Mouse (Mus musculus) kidney, postnatal 14 days (tissue): ENCODE data around the gene Capn12.

Source experiments
- DNase-seq: peaks from one replicate; pipeline ENCODE4 v3.0.0; 2022; ENCODE audit warnings: mixed read lengths

Capn12 gene

DNA sequence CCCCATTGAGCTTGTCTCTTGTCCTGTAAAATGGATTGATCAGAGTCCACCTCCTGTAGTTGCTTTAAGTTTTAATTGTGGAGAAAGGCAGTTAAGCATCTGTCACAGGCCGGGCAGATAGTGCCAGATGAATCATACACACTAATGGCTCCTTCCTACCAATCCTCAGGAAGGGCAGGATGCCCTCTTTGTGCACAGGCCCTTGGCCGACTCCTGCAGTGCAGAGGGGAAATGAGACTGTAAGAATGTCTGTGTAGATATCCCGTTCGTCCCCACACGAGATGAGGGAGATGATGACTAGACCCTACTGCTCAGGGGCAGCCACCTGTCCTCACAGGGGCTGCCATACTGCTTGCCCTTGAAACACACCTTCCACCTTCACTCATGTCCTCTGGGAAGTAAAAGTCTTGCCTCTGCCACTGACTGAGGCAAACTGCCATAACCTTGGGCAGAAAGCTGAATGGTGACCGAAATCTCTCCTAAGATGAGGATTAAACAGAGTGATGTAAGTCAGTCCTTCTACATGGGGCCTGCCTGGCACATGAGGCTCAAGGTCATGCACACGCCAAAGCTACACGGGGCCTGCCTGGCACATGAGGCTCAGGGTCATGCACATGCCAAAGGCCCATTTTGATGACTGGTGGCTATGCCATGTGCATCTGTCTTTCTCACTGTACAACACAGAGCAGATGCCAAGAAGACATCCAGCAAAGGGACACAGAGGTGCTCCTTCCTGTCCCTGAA lies 40.7 kb downstream of the Capn12 start:
- no peak for DNase-seq

DNA sequence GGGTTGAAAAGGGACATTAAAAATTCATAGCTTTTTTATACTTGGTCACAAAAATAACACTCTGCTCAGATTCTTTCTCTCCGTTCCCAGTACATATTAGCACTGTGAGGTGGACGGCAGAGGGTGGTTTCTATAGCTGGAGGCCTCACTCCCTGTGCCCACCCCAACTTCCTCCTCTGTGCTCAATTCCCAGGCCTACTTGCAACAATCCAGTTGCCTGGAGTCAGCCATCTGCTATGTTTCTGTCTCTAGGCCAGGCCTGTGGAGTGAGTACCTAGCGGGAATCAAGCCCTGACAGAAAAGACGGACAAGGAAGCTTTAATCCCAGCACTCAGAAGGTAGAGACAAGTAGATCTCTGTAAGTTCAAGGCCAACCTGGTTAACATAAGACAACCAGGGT lies 41.4 kb downstream of the Capn12 start:
- no peak for DNase-seq

DNA sequence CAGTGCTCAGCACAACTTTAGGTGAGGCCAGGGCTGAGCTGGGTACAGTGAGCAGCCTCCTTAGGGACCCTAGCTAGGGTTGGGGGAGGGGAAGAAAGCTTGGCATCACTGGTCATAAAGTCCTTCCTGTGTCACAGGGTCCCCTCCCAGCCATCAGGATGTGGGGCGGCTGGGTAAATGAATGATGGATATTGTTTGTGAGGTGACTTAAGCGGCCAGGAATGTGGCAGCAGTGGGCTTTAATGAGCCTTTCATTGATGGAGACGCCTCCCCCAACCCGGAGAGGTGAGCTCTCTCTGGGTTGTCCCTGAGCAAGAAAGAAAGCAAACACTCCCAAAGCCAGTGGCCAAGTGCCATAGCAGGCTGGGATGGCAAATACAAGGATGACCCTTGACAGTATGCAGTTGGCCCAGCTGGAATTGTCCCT lies 42.7 kb downstream of the Capn12 start:
- peak; percentile 77 for DNase-seq

DNA sequence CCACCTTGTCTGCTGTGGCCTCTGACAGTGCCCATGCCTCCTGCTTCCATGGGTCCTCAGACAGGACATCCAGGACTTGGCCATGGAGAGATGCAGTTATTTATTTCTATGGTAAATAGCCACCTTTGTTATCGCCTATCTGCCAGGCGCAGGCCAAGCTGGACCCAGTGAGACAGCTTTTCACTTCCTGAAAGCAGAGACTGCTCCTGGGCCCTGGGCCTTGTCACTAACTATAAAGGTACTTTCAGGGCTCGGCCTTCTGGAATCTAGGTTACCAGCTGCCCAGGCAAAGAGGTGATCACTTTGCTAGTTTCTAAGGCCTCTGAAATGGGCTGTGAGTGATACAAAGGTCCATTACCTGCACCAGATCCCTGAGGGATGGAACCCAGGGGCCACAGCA lies 43.6 kb downstream of the Capn12 start:
- DNase-seq = no peak

DNA sequence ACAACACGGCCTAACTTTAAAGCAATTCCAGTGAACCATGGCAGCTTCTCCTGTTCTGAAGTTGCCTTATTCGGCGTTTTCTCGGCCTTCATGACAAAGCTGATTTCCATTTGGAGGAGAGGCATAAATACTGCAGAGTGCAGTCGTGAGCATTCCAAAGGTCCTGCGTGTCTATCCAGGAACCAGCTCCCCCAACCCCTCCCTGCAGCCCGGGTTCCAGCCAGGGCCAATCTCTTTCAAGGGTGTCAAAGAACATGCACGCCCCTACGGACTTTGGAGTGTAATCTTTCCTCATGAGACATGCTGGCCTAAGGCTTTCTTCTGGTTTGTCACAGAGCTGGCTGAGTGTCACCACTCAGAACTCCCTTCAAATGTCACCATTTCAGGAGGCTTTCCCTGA lies 44.1 kb downstream of the Capn12 start:
- DNase-seq = peak; percentile 92

DNA sequence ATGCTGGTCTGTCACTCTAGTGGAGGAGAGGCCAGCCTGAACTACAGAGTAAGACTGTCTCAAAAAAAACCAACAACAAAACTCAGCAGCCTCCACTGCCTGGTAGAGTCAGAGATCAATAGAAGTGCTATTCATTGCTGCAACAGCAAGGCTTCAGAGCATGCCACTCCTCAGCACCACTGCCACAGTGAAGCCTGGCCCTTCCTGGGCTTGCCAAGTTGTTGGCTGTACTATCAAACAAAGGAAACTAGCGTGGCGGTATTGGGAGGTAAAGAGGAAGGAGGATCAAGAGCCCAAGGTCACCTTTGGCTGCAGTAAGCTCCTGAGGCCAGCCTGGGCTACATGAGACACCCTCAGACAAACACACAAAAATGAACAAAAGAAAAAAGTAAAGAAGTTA lies 45.0 kb downstream of the Capn12 start:
- no peak for DNase-seq

DNA sequence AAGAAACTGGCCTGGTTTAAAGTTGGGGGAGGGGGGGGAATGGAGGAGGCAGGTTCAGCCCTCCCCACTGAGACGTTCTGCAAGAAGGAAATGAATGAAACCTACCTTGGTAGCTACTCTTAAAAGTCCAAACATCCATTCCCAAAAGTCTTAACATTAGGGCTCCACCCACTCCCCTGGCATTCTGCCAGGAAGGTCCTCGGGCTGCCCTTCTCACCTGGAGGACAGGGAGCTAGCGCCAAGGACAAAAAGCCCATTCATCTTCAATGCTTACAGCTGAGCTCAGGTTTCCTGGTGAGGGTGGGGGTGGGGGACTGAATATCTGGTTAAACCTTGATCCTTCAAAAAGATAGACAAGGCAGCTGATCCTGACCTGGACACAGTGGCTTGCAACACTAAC lies 48.2 kb downstream of the Capn12 start:
- peak; percentile 88 for DNase-seq

DNA sequence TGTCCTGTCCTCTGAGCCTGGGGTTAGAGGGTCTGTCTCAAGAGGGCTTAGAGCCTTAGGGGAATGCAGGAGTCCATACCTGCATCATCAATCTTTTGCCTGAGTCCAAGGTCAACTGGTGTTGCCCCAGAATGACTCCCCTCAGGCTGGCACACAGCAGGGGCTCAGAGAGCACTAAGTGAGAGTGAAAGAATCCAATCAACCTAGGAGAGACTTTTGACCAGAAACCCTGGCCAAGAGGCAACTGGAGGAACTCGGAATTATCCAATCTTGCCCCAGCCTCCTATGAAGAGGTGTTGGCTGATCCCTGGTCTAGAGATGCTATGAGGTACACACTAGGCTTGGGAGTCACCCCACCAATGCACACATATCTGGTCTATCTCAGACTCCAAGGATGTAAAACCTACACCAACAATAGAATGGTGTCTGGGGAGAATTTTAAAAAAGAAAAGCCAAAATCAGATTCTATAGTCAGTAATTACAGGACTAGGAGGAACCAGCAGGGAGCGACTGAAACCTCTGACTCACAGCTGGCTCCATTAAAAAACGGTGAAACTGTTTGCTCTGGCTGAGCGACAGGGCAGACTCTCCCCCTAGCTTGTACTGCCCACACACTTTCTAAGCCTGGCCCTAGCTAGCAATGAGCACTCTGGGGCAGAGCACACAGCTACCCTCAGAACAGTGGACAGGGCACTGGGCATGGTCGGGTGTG lies 49.3 kb downstream of the Capn12 start:
- DNase-seq = no peak

DNA sequence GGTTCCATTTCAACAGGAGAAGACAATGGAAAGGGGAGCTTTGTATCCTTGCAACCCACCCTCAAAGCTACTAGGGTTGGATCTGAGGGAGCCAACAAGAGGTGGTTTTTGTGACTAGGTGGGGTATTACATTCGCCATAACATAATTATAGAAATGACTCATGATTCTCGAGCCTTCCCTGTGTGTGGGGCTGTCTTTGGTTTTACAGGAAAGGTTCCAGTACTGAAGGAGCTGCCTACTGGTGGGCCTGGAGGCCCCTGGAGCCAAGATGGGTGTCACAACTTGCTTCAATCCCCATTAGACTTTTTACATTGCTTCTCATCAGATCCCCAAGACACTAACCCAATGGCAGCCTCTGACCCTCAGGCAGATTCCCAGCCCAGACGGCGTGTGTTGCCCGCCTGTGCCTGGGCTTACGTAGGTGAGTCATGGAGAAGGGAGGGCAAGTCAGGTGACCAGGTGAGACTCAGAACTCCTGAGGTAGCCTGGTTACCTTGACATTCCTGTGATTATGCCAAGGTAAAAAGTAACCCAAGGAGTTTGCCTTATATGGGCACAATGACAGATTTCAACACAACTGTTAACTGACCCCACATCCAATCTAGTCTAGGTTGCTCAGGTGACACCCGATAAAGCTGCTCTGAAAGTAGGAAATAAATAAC lies 49.9 kb downstream of the Capn12 start:
- peak; percentile 77 for DNase-seq

DNA sequence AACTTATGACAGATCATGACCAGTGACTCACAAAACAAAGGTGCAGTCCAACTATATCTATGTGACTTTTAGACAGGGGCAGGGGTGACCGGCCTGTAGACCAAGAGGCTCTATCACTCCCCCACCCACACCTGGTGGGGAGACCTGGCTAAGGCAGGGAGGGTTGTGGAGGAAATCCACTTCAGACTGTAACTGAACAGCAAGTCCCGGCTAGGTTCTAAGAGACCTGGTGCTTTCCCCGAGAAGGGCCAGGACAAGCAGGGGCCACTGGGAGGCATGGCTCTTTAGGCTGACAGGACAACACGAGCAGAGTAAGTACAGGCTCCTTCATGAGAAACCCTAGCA lies 50.4 kb downstream of the Capn12 start:
- no peak for DNase-seq

DNA sequence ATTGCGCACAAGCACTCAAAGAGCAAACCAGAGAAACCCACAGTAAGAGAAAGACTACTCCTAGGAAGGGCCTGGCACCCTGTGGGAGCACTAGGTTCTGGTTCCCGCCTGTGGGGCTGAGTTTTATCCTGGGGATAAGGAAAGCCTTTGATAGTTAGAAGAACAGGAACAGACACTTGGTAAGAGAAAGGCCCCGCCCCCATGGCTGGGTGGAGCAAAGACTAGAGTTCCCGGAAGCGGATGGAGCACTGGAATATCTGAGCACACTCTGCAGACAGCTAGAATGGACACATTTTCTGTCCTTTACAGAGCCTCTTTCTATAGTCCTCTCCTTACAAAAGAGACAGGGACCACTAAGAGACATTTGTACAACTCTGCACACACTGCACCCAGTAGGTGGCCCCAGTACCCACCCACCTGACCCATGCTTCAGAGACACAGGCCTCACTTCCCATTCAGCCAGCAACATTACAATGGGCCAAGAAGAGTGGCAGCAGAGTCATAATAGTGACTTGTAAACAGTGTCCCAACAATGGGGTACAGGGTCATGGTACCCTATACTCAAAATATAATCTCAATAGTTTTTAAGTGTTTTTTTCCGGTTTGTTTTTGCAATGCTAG lies 51.3 kb downstream of the Capn12 start:
- no peak for DNase-seq

DNA sequence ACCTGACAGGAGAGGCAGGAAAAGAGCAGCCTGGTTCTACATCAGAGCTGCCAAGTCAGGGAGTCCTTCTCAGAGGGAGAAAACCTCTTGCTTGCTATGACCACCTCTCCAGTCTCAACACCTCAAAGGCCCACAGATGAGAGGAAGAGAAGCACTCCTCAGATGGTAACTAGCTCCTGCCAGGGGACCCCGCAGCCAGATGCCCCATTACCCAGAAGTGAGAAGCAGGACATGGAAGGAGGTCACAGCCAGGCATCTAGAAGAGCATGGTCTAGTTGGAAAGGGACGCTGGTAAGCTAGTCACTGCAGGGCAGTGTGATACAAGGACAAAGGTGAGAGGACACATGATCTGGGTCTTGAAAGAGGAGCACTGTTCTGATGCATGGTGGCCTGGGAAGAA lies 52.6 kb downstream of the Capn12 start:
- no peak for DNase-seq

DNA sequence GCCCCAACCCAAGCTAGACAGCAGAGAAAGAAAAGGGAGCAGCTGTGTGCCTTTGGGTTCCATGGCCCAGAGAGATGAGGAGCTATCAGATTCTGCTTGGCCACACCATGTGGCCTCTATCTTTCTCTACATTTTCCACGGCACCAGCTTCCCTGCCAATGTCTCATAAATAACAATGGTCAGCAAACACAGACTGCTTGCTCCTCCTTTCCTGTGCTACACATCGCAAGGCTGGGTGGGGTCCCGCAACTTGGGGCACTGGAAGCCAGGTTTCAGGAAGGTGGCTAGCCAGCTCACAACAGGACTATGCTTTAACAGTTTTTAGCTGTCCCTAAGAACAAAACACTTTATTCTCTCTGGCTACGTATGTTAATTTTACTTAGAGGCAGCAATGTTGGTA lies 55.6 kb downstream of the Capn12 start:
- DNase-seq = peak; percentile 62

DNA sequence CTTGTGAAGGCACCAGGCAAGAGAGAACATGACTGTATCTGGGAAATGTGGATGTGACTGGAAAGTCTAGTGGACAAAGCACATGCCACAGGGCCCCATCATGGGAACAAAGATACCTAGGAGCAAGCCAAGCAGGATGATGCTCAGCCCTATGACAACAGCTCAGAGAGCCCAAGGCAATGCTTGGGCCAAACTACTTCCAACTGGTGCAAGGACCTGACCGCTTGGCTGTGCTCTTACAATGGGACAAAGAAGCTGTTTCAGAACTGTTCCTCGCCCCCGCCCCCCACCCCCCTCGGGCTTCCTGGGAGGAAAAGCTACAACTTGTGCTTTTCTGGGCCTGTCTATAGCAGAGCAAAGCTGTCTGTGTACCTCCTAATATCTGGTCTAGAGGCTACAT lies 57.4 kb downstream of the Capn12 start:
- DNase-seq = no peak

DNA sequence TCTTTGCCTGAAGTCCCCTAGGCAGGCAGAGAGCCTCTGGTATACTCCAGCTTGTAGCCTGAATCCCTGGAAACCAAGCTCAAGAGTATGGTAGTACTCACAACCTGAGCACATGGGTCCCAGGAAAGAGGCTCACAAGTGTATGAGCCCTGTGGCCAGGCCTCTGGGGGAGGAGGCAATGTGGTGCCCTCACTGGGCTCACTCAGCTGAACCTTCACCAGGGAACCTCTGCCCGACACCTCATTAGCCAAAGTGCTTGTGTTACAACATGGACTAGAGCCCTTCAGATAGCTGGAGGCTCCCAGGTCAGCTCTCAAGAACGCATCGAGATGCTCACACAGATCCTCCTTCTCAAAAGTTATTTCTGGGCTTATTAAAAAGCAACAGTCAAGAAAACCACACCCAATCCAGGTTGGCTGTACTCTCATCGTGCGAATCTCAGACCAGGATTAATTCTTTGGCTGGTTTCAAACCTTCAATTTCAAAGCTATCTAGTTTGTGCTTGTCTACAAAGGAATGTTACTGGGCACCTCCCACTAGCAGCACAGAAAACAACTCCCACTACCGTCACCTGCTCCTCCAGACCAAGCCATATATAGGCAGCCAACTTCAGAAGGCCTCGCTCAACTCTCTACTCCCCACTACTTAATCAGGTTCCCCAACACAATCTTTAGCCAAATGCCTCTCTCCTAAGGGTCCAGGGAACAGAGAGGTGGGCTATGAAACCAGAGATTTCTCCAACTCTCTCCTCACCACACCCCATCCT lies 58.4 kb downstream of the Capn12 start:
- no peak for DNase-seq

DNA sequence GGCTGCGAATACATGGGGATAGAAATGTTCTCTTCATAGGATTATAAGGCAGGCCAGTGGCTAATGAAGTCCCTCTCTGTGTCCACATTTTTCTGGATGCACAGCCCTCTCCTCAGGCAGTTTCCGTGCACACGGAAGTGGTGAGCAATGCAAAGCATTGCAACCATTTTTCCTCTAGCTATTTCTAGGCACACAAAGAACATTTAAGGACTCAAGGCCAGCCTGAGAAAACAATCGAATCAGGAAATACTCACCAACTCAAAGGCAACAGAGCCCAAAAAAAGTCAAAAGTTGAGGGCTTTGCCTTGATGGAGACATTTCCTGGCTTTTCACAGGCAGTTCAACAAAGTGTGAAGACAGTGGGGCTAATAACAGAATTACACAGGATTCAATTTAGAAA lies 59.9 kb downstream of the Capn12 start:
- no peak for DNase-seq

DNA sequence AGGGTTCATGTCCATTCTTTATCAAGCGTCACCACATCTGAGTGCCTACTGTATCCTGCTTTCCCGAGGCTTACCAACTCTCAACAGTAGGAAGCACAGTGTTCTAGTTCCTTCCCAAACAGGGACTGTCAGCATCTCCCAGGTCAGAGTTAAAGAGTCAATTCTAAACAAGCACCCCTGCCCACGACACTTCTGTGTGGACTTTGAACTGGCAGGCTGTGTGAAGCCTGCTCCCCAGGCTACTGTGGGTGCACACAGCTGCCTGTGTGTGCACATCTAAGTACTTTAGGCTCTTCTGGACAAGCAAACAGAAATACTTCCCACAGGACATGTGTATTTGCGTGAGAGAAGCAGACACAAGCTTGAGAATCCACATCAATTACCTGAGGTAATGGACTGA lies 60.3 kb downstream of the Capn12 start:
- DNase-seq = peak; percentile 63
